Mouse (Mus musculus) bone marrow macrophage, adult 2 months (primary cell): ENCODE data around the gene Churc1. TPM values are rescaled to one million over a fixed set of nuclear protein-coding genes. Genes with fewer than 3 reads are reported as not detected.

Source experiments
- H3K27ac ChIP-seq: 2 replicates; pipeline ENCODE4 v1.5.1; 2012; ENCODE audit warnings: low read depth, low read length; ENCODE audit not compliant: insufficient read depth
- H3K4me1 ChIP-seq: 2 replicates; pipeline ENCODE4 v1.6.1; 2012; ENCODE audit warnings: low read length; ENCODE audit not compliant: control insufficient read depth, insufficient read depth
- H3K4me3 ChIP-seq: 2 replicates; pipeline ENCODE4 v1.5.1; 2012; ENCODE audit warnings: mild to moderate bottlenecking, low read length, moderate library complexity; ENCODE audit not compliant: insufficient read depth
- CTCF ChIP-seq: IDR thresholded peaks from 2 replicates; pipeline ENCODE4 v1.5.1; 2012; ENCODE audit warnings: low read depth, mild to moderate bottlenecking, low read length, moderate library complexity
- POLR2A ChIP-seq: IDR thresholded peaks from 2 replicates; pipeline ENCODE4 v1.6.1; 2012; ENCODE audit warnings: mild to moderate bottlenecking, low read depth, low read length, borderline replicate concordance
- polyA plus RNA-seq: library from polyadenylated mRNA; stranded (reverse); fragments of >200 nt; gene quantifications from 2 replicates; pipeline ENCODE4 v1.2.4, GENCODE M21; 2012; ENCODE audit not compliant: missing spikeins, insufficient read depth, insufficient read length

Gene Churc1
- polyA plus RNA-seq, 1 experiment, result 52.1 TPM

DNA sequence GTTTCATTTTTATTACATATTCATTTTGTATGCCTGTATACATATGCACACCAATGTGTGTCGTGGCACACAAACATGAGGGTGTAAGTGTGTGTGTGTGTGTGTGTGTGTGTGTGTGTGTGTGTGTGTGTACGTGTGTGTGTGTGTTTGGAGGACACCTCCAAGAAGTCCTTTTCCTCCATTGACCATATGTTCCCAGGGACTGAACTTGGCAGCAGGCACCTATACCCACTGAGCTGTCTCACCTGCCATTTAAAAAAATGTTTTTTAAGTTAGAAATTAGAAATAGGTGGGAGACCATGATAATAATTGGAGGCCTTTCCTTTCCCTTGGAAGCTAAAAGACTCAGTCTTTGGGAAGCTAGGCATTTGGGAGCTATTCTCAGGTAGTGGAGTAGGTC, 48.8 kb downstream of the Churc1 start:
- no peak overlapping the region for H3K27ac ChIP-seq
- TF ChIP-seq CTCF, result no peak
- no peak for TF ChIP-seq POLR2A
- peaks cover 20% of the 10 kb centered on the region for H3K4me1 ChIP-seq
- no peak overlapping the region for H3K4me3 ChIP-seq

DNA sequence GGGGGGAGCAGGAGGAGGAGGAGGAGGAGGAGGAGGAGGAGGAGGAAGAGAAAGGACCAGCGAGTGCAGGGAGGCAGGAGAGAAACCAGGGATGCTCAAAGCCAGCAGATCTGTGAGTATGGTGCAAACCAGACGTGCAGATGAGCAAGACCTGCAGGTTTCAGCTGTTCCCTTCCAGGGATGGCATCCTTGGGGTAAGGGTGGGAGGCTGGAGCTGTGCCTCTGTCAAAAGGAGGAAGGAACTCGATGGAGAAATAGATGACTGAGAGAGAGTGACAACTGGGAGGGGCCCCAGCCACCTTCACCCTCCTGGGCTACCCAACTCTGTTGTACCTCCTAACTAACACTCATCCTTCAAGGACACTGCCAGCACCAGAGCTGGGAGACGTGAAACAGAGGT, 51.4 kb downstream of the Churc1 start:
- Histone ChIP-seq H3K27ac (no peak overlapping the region), H3K4me3 (no peak overlapping the region), H3K4me1 (peaks cover 20% of the 10 kb centered on the region)
- no peak for TF ChIP-seq POLR2A
- no peak for TF ChIP-seq CTCF

DNA sequence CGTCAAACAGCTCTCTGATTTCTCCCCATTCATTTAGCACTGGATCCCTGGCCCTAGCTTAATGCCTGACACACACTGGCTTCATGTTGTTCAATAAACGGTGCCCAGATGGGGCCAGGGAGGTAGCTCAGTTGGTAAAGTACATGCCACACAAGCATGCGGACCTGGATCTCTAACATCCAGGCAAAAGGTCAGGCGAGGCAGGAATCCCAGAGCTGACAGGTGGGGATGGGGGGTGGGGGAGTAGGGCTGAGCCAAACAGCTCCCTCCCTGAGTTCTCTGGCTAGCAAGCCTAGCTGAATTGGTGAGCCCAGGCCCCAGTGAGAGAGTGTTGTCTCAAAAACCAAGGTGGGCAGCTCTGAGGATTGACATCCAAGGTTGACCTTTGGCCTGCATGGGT, 51.8 kb downstream of the Churc1 start:
- Histone ChIP-seq H3K4me3 (no peak overlapping the region), H3K4me1 (peaks cover 20% of the 10 kb centered on the region), H3K27ac (no peak overlapping the region)
- no peak for TF ChIP-seq POLR2A
- TF ChIP-seq CTCF, result no peak

DNA sequence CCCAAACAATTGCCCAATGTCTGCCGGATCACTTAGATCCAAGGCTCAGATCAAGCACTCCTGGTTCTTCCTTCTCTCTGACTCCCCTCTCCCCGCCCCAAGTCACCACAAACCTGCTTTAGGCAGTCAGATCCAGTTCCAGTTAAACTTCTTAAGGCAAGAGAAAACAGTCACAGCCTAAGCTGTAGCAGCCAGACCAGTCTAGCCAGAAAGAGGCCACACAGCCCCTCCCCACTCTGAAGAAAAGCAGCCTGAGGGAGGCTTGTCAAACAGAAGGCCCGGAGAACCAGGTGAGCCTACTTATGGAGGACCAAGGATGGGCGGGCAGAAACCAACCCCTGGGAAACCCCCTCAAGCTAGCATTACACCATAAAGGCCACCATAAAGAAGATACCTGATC, 52.8 kb downstream of the Churc1 start:
- TF ChIP-seq POLR2A (no peak), CTCF (no peak)
- H3K4me1 ChIP-seq, result peaks cover 18% of the 10 kb centered on the region
- no peak overlapping the region for H3K4me3 ChIP-seq

DNA sequence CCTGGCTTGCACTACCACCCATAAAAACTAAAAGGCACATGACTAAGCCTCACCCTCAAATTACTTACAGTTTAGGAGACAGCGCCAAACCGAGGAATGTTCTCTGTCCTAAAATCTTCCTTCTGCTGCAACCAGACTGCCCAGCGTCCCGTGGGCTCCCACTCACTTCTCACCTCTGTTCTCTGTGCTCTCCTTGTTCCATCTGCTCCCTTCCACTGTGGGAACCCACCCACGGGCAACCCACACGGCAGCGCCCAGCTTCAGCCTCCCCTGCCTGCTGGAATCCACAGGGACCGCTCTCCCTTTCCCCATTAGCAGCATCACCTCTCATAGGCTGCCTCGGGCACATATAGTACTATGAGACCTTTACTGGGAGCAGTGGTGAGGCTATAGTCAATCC, 53.6 kb downstream of the Churc1 start:
- H3K4me1 ChIP-seq, result peaks cover 12% of the 10 kb centered on the region
- no peak overlapping the region for H3K4me3 ChIP-seq
- H3K27ac ChIP-seq, result no peak overlapping the region
- TF ChIP-seq POLR2A, result no peak
- TF ChIP-seq CTCF, result no peak

More for the DNA sequence above, 52.8 kb downstream of the Churc1 start:
- H3K27ac ChIP-seq, result no peak overlapping the region

DNA sequence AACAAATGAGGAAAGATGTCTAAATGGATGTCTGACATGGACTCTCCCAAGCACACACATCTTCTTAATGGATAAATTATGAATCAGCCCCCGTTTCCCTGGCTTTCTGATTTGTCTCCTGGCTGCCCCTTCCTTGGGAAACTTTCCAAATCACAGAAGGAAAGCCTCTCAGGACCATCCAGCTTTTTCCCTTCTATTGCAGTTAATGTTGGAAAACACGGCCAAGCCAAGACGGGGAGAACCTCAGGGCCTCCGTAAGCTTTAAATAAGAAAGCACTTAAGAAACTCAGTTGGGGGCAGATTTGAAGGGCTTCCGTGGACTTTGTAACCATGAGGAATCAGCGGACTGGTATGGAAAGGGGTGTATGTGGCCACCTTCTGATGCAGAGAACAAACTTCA, 54.5 kb downstream of the Churc1 start:
- TF ChIP-seq CTCF (no peak), POLR2A (no peak)
- Histone ChIP-seq H3K4me1 (peaks cover 9% of the 10 kb centered on the region; the same call in 1 of the 2 replicates), H3K4me3 (no peak overlapping the region), H3K27ac (no peak overlapping the region)

DNA sequence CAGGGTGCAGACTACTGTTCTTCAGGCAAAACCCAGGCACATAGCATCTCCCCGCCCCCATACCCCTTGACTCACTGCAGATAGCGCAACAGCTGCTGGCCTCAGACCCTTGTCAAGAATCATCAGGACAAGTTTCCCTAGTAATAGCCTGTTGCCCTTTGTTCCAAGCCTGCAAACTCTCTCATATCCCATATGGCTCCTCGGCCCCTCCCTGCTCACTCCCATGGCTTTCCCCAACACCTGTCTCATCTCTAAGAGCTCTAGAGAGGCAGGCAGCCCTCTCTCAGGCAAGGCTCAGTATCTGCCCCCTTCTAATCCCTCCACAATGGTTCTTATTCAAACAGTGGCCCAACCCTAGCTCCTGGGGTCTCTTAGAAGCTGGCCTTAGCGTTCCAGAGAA, 55.3 kb downstream of the Churc1 start:
- Histone ChIP-seq H3K4me1 (peaks cover 9% of the 10 kb centered on the region; the same call in 1 of the 2 replicates), H3K4me3 (no peak overlapping the region), H3K27ac (no peak overlapping the region)
- TF ChIP-seq CTCF (no peak), POLR2A (no peak)

DNA sequence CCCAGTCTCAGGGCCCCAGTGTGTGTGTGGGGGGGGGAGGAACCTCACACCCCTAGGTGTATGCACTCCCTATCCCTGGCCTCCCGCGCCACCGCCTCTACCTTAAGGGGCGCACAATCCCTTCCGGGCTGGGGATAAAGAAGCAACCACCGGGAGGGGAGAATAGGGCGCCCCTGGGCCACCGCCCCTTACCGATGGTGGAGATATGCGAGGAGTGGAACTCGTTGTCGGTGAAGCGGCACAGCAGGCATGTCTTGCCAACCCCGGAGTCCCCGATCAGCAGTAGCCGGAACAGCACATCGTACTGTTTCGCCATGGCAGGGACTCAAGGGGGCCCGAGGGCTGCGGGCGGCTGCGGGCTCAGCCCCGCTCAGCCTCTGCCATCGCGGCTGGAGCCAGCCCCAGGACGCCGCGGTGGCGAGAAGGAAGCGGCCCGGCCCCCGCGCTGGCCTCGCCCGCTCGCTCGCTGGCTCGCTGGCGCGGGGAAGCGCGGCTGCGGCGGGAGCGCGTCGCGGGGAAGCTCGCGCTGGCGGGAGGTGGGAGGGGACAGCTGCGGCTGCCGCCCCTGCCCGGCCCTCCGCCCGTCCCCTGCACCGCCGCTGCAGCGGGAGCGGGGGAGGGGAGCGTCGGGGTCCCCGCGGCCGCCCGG, 56.8 kb downstream of the Churc1 start:
- peak overlapping the region; percentile 56 for H3K4me3 ChIP-seq
- TF ChIP-seq CTCF, result no peak

DNA sequence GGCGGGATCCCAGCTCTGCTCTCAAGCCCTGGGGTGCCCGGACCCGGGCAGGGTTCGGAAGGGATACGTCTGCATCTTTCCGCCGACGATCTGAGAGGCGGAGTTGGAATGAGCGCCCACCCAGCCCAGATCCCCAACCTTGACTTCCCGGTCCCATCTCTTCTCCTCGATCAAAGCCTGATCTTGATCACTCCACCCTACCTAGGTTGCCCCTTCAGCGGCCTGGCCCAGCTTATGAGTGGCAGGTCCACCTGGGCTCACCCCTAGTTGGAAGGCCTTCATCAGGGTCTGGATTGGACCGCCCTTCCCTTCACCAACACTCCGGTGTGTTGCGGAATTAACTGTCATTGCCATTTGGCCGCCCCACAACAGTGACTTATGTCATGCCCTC, 57.3 kb downstream of the Churc1 start, which contains the start of gene Rab15:
Gene Rab15, minus strand, starts transcription at position 258 of the 391 bp plus-strand sequence.
- no peak for TF ChIP-seq POLR2A
- no peak for TF ChIP-seq CTCF
- Histone ChIP-seq H3K27ac (no peak within 1 kb of the TSS), H3K4me3 (peak within 1 kb of the TSS; percentile 56), H3K4me1 (peaks cover 3% of the 10 kb centered on the region; the same call in 1 of the 2 replicates)

More for the DNA sequence above, 56.8 kb downstream of the Churc1 start:
- Histone ChIP-seq H3K4me1 (peaks cover 6% of the 10 kb centered on the region; the same call in 1 of the 2 replicates), H3K27ac (no peak overlapping the region)

DNA sequence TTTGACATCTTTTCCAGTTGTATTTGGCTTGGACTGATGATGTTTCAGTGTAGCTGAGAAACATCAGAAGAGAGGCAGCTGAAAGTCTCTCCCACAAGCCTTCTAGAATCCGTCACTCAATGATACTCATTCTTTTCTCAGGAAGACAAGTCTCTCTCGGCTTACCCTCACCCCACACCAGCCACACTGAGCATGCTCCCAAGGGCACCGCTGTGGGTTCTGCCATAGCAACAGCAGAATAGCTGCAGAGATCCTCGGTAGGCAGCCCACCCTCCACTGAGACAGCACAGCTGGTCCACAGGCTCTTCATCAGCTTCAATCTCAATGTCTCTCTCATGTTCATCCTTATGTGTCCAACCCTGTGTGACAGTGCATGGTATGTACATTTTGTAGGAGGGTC, 59.9 kb downstream of the Churc1 start:
- Histone ChIP-seq H3K4me1 (no peaks in the 10 kb centered on the region), H3K4me3 (no peak overlapping the region), H3K27ac (no peak overlapping the region)
- TF ChIP-seq POLR2A, result no peak
- TF ChIP-seq CTCF, result no peak
